27 mouse cellular contexts compared by ENCODE assay signal in the genomic region with DNA sequence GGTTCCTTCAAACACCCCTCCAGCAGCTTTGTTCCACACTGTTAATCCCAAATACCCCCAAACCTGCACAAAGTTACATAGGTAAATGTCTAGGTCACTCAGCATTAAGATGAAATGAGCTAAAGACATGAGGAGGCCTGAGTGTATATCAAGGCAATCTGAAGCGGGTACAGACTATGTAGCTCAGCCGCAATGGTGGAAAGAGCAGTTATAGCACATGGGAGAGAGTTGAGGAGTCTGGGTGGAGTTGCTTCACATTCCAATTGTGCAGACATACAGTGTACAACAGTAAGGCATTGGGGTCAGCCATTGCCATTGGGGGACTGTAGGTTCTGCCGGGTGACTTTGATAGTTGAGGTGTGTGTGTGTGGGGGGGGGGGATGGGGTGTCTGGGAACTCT.
"Had no signal": no experiment of that assay in that cellular context is flagged by ENCODE, and none has a peak within 500 bp of the region (broad histone marks: within the 10 kb centered on the region; RNA-seq: fewer than 3 reads in every experiment).

No protein-coding gene starts in this region.

- H3K4me2 ChIP-seq: heart, embryonic 11.5 days; heart, embryonic 13.5 days; heart, embryonic 15.5 days; hindbrain, embryonic 12.5 days; hindbrain, embryonic 14.5 days; intestine, embryonic 15.5 days; limb, embryonic 12.5 days; liver, embryonic 11.5 days had no signal

- H3K4me3 ChIP-seq: gastrocnemius, adult 2 months; heart, embryonic 13.5 days; heart, embryonic 15.5 days; hindbrain, embryonic 10.5 days; hindbrain, embryonic 12.5 days; intestine, embryonic 15.5 days; layer of hippocampus, adult 2 months; left cerebral cortex, adult 2 months; limb, embryonic 10.5 days; limb, embryonic 12.5 days had no signal

- DNase-seq: gastrocnemius, adult 2 months; gastrocnemius, postnatal 10 days; gastrocnemius, postnatal 25 days; heart, adult 18-20 months; heart, postnatal 14 days; heart, postnatal 4 days; kidney, adult 18-20 months; kidney, adult 8-10 months; kidney, postnatal 10 days; kidney, postnatal 25 days; kidney, postnatal 4 days; liver had no signal

- H3K27ac ChIP-seq: gastrocnemius, adult 2 months; heart, embryonic 13.5 days; heart, embryonic 15.5 days; hindbrain, embryonic 10.5 days; hindbrain, embryonic 12.5 days; hindbrain, embryonic 14.5 days; intestine, embryonic 15.5 days; left cerebral cortex, adult 2 months; limb, embryonic 10.5 days; limb, embryonic 12.5 days had no signal

- H3K9ac ChIP-seq: heart, embryonic 13.5 days; heart, embryonic 15.5 days; hindbrain, embryonic 12.5 days; hindbrain, embryonic 14.5 days; intestine, embryonic 15.5 days; limb, embryonic 12.5 days had no signal

- H3K27me3 ChIP-seq: heart, embryonic 13.5 days; heart, embryonic 15.5 days; hindbrain, embryonic 12.5 days; intestine, embryonic 15.5 days; limb, embryonic 12.5 days had no signal

- ATAC-seq: hindbrain, embryonic 16.5 days; inflammation-experienced regulatory T-cells, adult 6 months; intestine, embryonic 15.5 days; intestine, postnatal 0 days had no signal

- H3K9me3 ChIP-seq: heart, embryonic 13.5 days; heart, embryonic 15.5 days; hindbrain, embryonic 10.5 days; hindbrain, embryonic 12.5 days; intestine, embryonic 15.5 days; limb, embryonic 10.5 days; limb, embryonic 12.5 days had no signal
